Comparison of ENCODE assay signal across 7 mouse cellular contexts in genomic region chr10:58341685-58342084, GRCm38 (mm10). TPM values are rescaled to one million over a fixed set of nuclear protein-coding genes. Genes with fewer than 3 reads are reported as not detected.
DNase-seq lines count a peak whose midpoint lies in the region; ATAC-seq and TF ChIP-seq lines count a peak whose summit lies in the region.

No protein-coding gene starts in this region.

- no peaks in the 10 kb centered on the region for H3K27me3 ChIP-seq in heart, adult 2 months (ENCODE audit: control insufficient read depth, insufficient read depth, low read length)
- no peaks in the 10 kb centered on the region for H3K27me3 ChIP-seq in kidney, embryonic 14.5 days (ENCODE audit: control insufficient read depth, insufficient read depth, low read length)

- peak; percentile 23 for DNase-seq in ovary, adult 18-20 months (ENCODE audit: low spot score)
- DNase-seq in ovary, postnatal 36 days (ENCODE audit: low spot score), result no peak
- peak; percentile 49 to 76 for DNase-seq in heart, adult 2 months
- no peak for DNase-seq in right cerebral cortex, postnatal 25 days
- DNase-seq in spleen, postnatal 14 days (ENCODE audit: low spot score in 2 of 2), result no peak

- intact Hi-C loops in heart, adult 2 months (cut with DNase I), result loop anchor here (2.0 kb wide), 1 partner anchor 17 kb away; no protein-coding TSS in a partner anchor

- no peak overlapping the region for H3K4me3 ChIP-seq in heart, adult 2 months
- H3K4me3 ChIP-seq in kidney, embryonic 14.5 days (ENCODE audit: low read length), result no peak overlapping the region

- no peak for TF ChIP-seq POLR2A in heart, adult 2 months (IDR thresholded peaks at IDR 0.05; ENCODE audit: insufficient read depth, low read depth, low read length)

- whole genome bisulfite sequencing in heart, adult 2 months, result 19% methylated on average over 2 of the region's 2 CpGs
- WGBS in kidney, embryonic 14.5 days, result 36% methylated on average over 2 of the region's 2 CpGs

- TF ChIP-seq EP300 in heart, adult 2 months (IDR thresholded peaks at IDR 0.05; ENCODE audit: insufficient read depth, low read depth, low read length), result 0 out of 2 replicates have a peak, but pooled peaks have one; percentile 58

- no peaks in the 10 kb centered on the region for H3K9me3 ChIP-seq in kidney, embryonic 14.5 days (ENCODE audit: control insufficient read depth, low read length)

- no peak for TF ChIP-seq CTCF in heart, adult 2 months (IDR thresholded peaks at IDR 0.05)

- H3K79me2 ChIP-seq in heart, adult 2 months (replicated peaks; ENCODE audit: control insufficient read depth, insufficient read depth, low read length), result peaks cover 9% of the 10 kb centered on the region

- peaks cover 31% of the 10 kb centered on the region for H3K36me3 ChIP-seq in heart, adult 2 months (ENCODE audit: control insufficient read depth, insufficient read depth, low read length)
- no peaks in the 10 kb centered on the region; the same call in 1 of the 2 replicates for H3K36me3 ChIP-seq in kidney, embryonic 14.5 days (ENCODE audit: control insufficient read depth, insufficient read depth, low read length)

- ATAC-seq in kidney, embryonic 14.5 days (ENCODE audit: low FRiP score, low TSS enrichment), result peak; percentile 70
- peak; percentile 80 for ATAC-seq in megakaryocyte, adult 5-6 weeks (ENCODE audit: poor library complexity, severe bottlenecking)

- H3K4me1 ChIP-seq in heart, adult 2 months (ENCODE audit: control insufficient read depth, insufficient read depth, low read length), result peaks cover 14% of the 10 kb centered on the region
- H3K4me1 ChIP-seq in kidney, embryonic 14.5 days (ENCODE audit: control insufficient read depth, insufficient read depth, low read length), result peaks cover 23% of the 10 kb centered on the region

- H3K27ac ChIP-seq in heart, adult 2 months, result peak overlapping the region; percentile 80
- H3K27ac ChIP-seq in kidney, embryonic 14.5 days (ENCODE audit: low read depth, low read length), result peak overlapping the region; percentile 80; the same call in 1 of the 2 replicates

- no peak overlapping the region for H3K4me2 ChIP-seq in kidney, embryonic 14.5 days (replicated peaks; ENCODE audit: low read depth, low read length)

- H3K9ac ChIP-seq in heart, adult 2 months (ENCODE audit: low read depth, low read length), result no peak overlapping the region
- no peak overlapping the region for H3K9ac ChIP-seq in kidney, embryonic 14.5 days (ENCODE audit: low read depth, low read length)

RNA-seq across cellular contexts. Expression of gene Lims1, which starts 18.4 kb away (rescaled TPM):
- total RNA-seq in heart, adult 2 months (2021), result 100 to 1,000 TPM; 144 to 155 TPM
- polyA plus RNA-seq in heart, adult 2 months (2012; rRNA removed), result 25.6 and 64.3 TPM in 2 replicates
- polyA plus RNA-seq in kidney, embryonic 14.5 days (2014; fragmentation: Nextera tagmentation; extraction: Ambion mirVana), result 112 and 131 TPM in 2 replicates
- 239 and 260 TPM in 2 replicates for total RNA-seq in megakaryocyte, adult 5-6 weeks (2015)
- total RNA-seq in megakaryocyte, adult 5-6 weeks (2017), result 171 and 182 TPM in 2 replicates

Comparison
In these comparisons a context has a peak if more than half of its experiments do, and no peak if none do; other contexts are left out.
1. DNase-seq: peak in ovary, adult 18-20 months (single experiment) and heart, adult 2 months (2 of 2); none in ovary, postnatal 36 days (single experiment), right cerebral cortex, postnatal 25 days (single experiment) and spleen, postnatal 14 days (0 of 2).